Mouse (Mus musculus) cortical plate, adult 2 months (tissue): Measurements from ENCODE around the gene Romo1.

Experiments
- CTCF ChIP-seq: fragments of 200-500 bp; IDR thresholded peaks from 2 replicates; pipeline ENCODE4 v1.5.1; 2011; ENCODE audit warnings: mild to moderate bottlenecking, control low read depth, low read length; ENCODE audit not compliant: insufficient read depth; ENCODE audit errors: extremely low read depth
- POLR2A ChIP-seq: fragments of 200-500 bp; IDR thresholded peaks from 2 replicates; pipeline ENCODE4 v1.6.1; 2011; ENCODE audit warnings: mild to moderate bottlenecking, low read length, control low read depth; ENCODE audit not compliant: insufficient read depth; ENCODE audit errors: extremely low read depth

DNA sequence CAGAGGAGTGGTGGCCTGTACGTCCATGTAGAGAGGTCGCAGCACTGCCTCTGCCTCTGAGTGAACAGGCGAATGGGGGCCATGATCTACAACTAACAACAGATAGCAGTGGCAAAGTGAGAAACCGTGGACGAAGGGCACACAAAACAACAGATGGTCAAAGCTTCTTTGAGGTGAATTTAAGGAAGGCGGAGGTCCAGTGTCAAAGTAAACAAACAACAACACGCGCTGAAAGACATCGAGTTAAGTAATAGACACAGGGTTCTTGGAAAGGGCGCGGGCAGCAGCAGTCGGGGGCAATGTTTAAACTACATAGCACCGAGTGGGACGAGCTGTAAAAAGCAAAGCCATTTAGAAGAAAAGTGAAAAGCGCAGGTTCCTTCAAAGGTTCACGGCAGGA is 472 bp upstream of the Romo1 start:
- no peak for TF ChIP-seq POLR2A
- no peak for TF ChIP-seq CTCF
